Mouse (Mus musculus) midbrain, postnatal 0 days (tissue): ENCODE measurements at regions not wholly inside any gene's neighbourhood (a gene's known extent, or its start where the extent isn't known, plus 50 kb on each side); places are given as distances from the start of the nearest gene placed in this dataset.

Experiments used
- ATAC-seq: fragments of 200-750 bp; cut with Nextera tagmentation; 2 replicates; pipeline ENCODE4 v1.8.0; 2017; ENCODE audit warnings: moderate number of reproducible peaks, mild to moderate bottlenecking, moderate TSS enrichment, moderate library complexity; ENCODE audit not compliant: low FRiP score
- DNase-seq: peaks from one replicate; pipeline ENCODE4 v3.0.0-alpha.2; 2015; ENCODE audit warnings: low spot score
- H3K27ac ChIP-seq: fragments of 300-500 bp; sonication (generic); 2 replicates; pipeline ENCODE4 v1.5.1; 2014; ENCODE audit warnings: low read depth, mild to moderate bottlenecking, low read length, mixed read lengths
- H3K27me3 ChIP-seq: fragments of 300-500 bp; sonication (generic); 2 replicates; pipeline ENCODE4 v1.6.1; 2014; ENCODE audit warnings: low read length, control low read depth, mixed read lengths; ENCODE audit not compliant: insufficient read depth
- H3K36me3 ChIP-seq: fragments of 300-500 bp; sonication (generic); 2 replicates; pipeline ENCODE4 v1.6.1; 2014; ENCODE audit warnings: low read length, control low read depth, mixed read lengths; ENCODE audit not compliant: insufficient read depth
- H3K4me1 ChIP-seq: fragments of 300-500 bp; sonication (generic); 2 replicates; pipeline ENCODE4 v1.6.1; 2014; ENCODE audit warnings: mild to moderate bottlenecking, control low read depth, antibody characterized with exemption, low read length, mixed read lengths; ENCODE audit not compliant: insufficient read depth
- H3K4me2 ChIP-seq: fragments of 300-500 bp; sonication (generic); 2 replicates; pipeline ENCODE4 v1.6.1; 2014; ENCODE audit warnings: low read depth, mild to moderate bottlenecking, low read length, mixed read lengths; ENCODE audit not compliant: poor library complexity, severe bottlenecking
- H3K4me3 ChIP-seq: fragments of 300-500 bp; sonication (generic); 2 replicates; pipeline ENCODE4 v1.5.1; 2014; ENCODE audit warnings: low read depth, mild to moderate bottlenecking, low read length, moderate library complexity
- H3K9ac ChIP-seq: fragments of 300-500 bp; sonication (generic); replicated peaks from 2 replicates; pipeline ENCODE4 v1.6.1; 2014; ENCODE audit warnings: mild to moderate bottlenecking, low read length, moderate library complexity, mixed read lengths; ENCODE audit not compliant: poor library complexity, severe bottlenecking
- H3K9me3 ChIP-seq: fragments of 300-500 bp; sonication (generic); 2 replicates; pipeline ENCODE4 v1.6.1; 2016; ENCODE audit warnings: low read length, control low read depth
- CTCF ChIP-seq: IDR thresholded peaks from 2 replicates; pipeline ENCODE4 v1.5.1; 2016; ENCODE audit warnings: antibody characterized with exemption, mild to moderate bottlenecking
- WGBS: fragments of 180-500 bp; shearing (Covaris S2); extraction: QIAGEN DNeasy Blood & Tissue Kit; methylation state at CpG from one replicate; pipeline ENCODE4 v1.1.7; 2014; 5-methylcytosine and 5-hydroxymethylcytosine counted together

DNA sequence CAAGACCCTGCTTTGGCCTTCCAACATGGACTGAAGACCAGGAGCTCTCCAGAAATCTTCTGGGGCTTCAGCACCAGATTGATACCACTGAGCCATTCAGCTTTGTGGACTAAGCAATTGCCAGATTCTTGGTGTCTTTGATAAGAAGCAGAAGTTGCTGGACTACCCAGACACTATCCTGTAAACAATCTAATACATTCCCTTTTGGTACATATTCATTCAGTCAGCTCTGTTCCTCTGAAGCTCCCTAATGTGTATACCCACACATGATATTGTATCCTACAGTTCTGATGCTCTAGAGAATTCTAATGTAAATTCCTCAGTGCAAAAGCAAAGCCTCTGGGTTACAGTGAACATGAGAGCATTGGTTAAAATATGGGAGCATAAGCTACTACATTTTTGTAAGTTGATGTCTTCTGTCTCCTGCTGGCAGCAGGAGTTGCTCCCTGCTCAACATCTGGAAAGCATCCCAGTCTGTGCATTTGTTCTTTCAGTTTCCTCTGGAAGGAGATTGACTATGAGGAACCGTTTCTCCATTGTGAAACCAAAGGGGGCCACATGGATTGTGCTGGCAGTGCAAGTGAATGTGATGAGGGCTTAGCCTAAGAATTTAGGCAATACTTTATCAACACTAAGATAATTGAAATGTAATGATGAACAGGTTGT is 234.5 kb downstream of the Mospd2 start:
- Histone ChIP-seq H3K27me3 (no peaks in the 10 kb centered on the region), H3K9me3 (0 out of 2 replicates have a peak, but pooled peaks cover 5% of the 10 kb centered on the region), H3K4me1 (no peaks in the 10 kb centered on the region), H3K27ac (no peak overlapping the region), H3K4me3 (no peak overlapping the region), H3K4me2 (no peak overlapping the region), H3K36me3 (no peaks in the 10 kb centered on the region), H3K9ac (no peak overlapping the region)
- ATAC-seq (no peak), DNase-seq (no peak)
- WGBS = 58% methylated on average over 1 of the region's 1 CpGs
- TF ChIP-seq CTCF = no peak
